Mouse (Mus musculus): ENCODE data around the gene Gm10197. TPM values are rescaled to one million over a fixed set of nuclear protein-coding genes. Genes with fewer than 3 reads are reported as not detected.

The Gm10197 gene
- polyA plus RNA-seq, 1 experiment, result not detected

DNA sequence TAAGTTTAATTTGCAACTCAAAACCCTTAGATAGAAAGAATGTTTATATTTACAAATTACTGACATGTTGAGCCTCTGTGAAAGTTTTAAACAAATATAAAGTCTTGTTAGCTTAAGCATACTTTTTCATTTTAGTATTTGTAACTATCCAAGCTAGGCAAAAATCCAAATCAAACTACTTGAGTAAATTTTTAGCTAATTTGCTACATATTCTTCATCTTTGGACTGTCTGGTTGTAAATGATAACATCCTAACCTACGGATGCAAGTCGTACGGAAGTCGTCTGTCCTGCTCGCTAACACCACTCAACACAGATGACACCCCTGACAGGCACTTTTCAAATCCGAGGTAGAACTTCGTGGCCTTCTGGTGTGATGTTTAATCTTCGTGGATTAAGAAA, 6.1 kb upstream of the Gm10197 start:
- H3K4me3 ChIP-seq (ENCODE audit: insufficient read depth, low read length), result no peak overlapping the region
- H3K4me1 ChIP-seq (ENCODE audit: control insufficient read depth, insufficient read depth, low read length), result no peaks in the 10 kb centered on the region; the same call in 1 of the 2 replicates
- no peak overlapping the region for H3K27ac ChIP-seq (ENCODE audit: insufficient read depth, low read length)
- TF ChIP-seq CTCF (IDR thresholded peaks at IDR 0.05; ENCODE audit: borderline replicate concordance, insufficient read depth, low read length), result no peak
- no peak for TF ChIP-seq POLR2A (IDR thresholded peaks at IDR 0.05; ENCODE audit: low read depth, low read length)

DNA sequence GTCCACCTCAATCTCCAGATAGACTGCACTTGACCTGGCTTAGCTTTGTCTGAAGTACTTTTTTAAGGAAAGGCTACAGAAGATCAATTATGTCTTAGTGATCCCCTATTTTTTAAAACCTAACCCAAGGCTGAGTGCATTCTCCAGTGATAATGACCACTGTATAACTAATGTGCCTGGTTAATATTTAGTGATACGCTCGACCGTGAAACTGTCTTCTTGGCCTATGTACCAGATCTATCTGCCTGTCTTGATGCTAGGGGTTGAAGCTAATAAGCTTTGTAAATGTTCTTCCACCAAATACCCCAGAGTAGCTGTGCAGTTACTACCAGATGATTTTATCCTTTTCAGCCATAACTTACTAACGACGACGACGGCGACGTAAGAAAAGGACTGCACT, 4.2 kb upstream of the Gm10197 start:
- no peak overlapping the region for H3K4me3 ChIP-seq (ENCODE audit: insufficient read depth, low read length)

GRCm38 (mm10) chr19:53375299-53375698, 3.7 kb upstream of the Gm10197 start:
- H3K4me3 ChIP-seq (ENCODE audit: insufficient read depth, low read length), result no peak overlapping the region
- H3K4me1 ChIP-seq (ENCODE audit: control insufficient read depth, insufficient read depth, low read length), result no peaks in the 10 kb centered on the region; the same call in 1 of the 2 replicates
- TF ChIP-seq CTCF (IDR thresholded peaks at IDR 0.05; ENCODE audit: borderline replicate concordance, insufficient read depth, low read length) (no peak), POLR2A (IDR thresholded peaks at IDR 0.05; ENCODE audit: low read depth, low read length) (no peak)
- no peak overlapping the region for H3K27ac ChIP-seq (ENCODE audit: insufficient read depth, low read length)

More for the DNA sequence above, 4.2 kb upstream of the Gm10197 start:
- Histone ChIP-seq H3K27ac (ENCODE audit: insufficient read depth, low read length) (no peak overlapping the region), H3K4me1 (ENCODE audit: control insufficient read depth, insufficient read depth, low read length) (no peaks in the 10 kb centered on the region; the same call in 1 of the 2 replicates)
- TF ChIP-seq CTCF (IDR thresholded peaks at IDR 0.05; ENCODE audit: borderline replicate concordance, insufficient read depth, low read length) (no peak), POLR2A (IDR thresholded peaks at IDR 0.05; ENCODE audit: low read depth, low read length) (no peak)

- no peak overlapping the region for H3K27ac ChIP-seq (ENCODE audit: insufficient read depth, low read length)
- TF ChIP-seq CTCF (IDR thresholded peaks at IDR 0.05; ENCODE audit: borderline replicate concordance, insufficient read depth, low read length) (no peak), POLR2A (IDR thresholded peaks at IDR 0.05; ENCODE audit: low read depth, low read length) (no peak)
- no peak overlapping the region for H3K4me3 ChIP-seq (ENCODE audit: insufficient read depth, low read length)
- no peaks in the 10 kb centered on the region; the same call in 1 of the 2 replicates for H3K4me1 ChIP-seq (ENCODE audit: control insufficient read depth, insufficient read depth, low read length)
These were observed 2.0 kb upstream of the Gm10197 start for GRCm38 (mm10) chr19:53373570-53373969.

DNA sequence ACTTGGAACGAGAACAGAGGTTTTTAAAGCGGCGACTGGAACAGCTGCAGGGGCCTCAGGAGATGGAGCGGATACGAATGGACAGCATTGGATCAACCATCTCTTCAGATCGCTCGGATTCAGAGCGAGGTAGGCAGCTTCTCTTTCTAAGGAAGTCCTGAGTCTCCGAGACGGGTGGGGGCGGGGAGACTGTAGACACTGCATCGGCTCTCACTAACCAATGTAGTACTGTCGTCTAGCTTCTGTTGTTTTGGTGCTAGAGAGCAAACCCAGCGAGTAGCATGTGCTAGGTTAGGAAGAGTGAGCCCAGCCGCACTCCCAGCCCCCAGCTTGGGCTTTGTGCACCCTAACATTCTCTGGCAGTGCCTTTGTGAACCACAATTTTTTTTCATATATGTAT, 1.3 kb downstream of the Gm10197 start:
- H3K27ac ChIP-seq (ENCODE audit: insufficient read depth, low read length), result no peak overlapping the region
- H3K4me3 ChIP-seq (ENCODE audit: insufficient read depth, low read length), result no peak overlapping the region
- TF ChIP-seq CTCF (IDR thresholded peaks at IDR 0.05; ENCODE audit: borderline replicate concordance, insufficient read depth, low read length), result no peak
- TF ChIP-seq POLR2A (IDR thresholded peaks at IDR 0.05; ENCODE audit: low read depth, low read length), result no peak
- H3K4me1 ChIP-seq (ENCODE audit: control insufficient read depth, insufficient read depth, low read length), result no peaks in the 10 kb centered on the region; the same call in 1 of the 2 replicates

- Histone ChIP-seq H3K4me3 (ENCODE audit: insufficient read depth, low read length) (no peak overlapping the region), H3K27ac (ENCODE audit: insufficient read depth, low read length) (no peak overlapping the region), H3K4me1 (ENCODE audit: control insufficient read depth, insufficient read depth, low read length) (0 out of 2 replicates have a peak, but pooled peaks cover under 1% of the 10 kb centered on the region)
- TF ChIP-seq POLR2A (IDR thresholded peaks at IDR 0.05; ENCODE audit: low read depth, low read length) (no peak), CTCF (IDR thresholded peaks at IDR 0.05; ENCODE audit: borderline replicate concordance, insufficient read depth, low read length) (peak; percentile 81)
These were observed 2.0 kb downstream of the Gm10197 start for GRCm38 (mm10) chr19:53369469-53370043.

GRCm38 (mm10) chr19:53366881-53367280, 4.7 kb downstream of the Gm10197 start:
- H3K4me1 ChIP-seq (ENCODE audit: control insufficient read depth, insufficient read depth, low read length), result 0 out of 2 replicates have a peak, but pooled peaks cover 2% of the 10 kb centered on the region
- H3K4me3 ChIP-seq (ENCODE audit: insufficient read depth, low read length), result no peak overlapping the region
- TF ChIP-seq POLR2A (IDR thresholded peaks at IDR 0.05; ENCODE audit: low read depth, low read length) (no peak), CTCF (IDR thresholded peaks at IDR 0.05; ENCODE audit: borderline replicate concordance, insufficient read depth, low read length) (no peak)
- no peak overlapping the region for H3K27ac ChIP-seq (ENCODE audit: insufficient read depth, low read length)

GRCm38 (mm10) chr19:53366057-53366775, 5.3 kb downstream of the Gm10197 start:
- 0 out of 2 replicates have a peak, but pooled peaks cover 2% of the 10 kb centered on the region for H3K4me1 ChIP-seq (ENCODE audit: control insufficient read depth, insufficient read depth, low read length)
- H3K4me3 ChIP-seq (ENCODE audit: insufficient read depth, low read length), result no peak overlapping the region
- H3K27ac ChIP-seq (ENCODE audit: insufficient read depth, low read length), result no peak overlapping the region
- TF ChIP-seq CTCF (IDR thresholded peaks at IDR 0.05; ENCODE audit: borderline replicate concordance, insufficient read depth, low read length), result no peak
- TF ChIP-seq POLR2A (IDR thresholded peaks at IDR 0.05; ENCODE audit: low read depth, low read length), result no peak

- TF ChIP-seq CTCF (IDR thresholded peaks at IDR 0.05; ENCODE audit: borderline replicate concordance, insufficient read depth, low read length) (no peak), POLR2A (IDR thresholded peaks at IDR 0.05; ENCODE audit: low read depth, low read length) (no peak)
- H3K4me1 ChIP-seq (ENCODE audit: control insufficient read depth, insufficient read depth, low read length), result 0 out of 2 replicates have a peak, but pooled peaks cover 2% of the 10 kb centered on the region
- H3K4me3 ChIP-seq (ENCODE audit: insufficient read depth, low read length), result no peak overlapping the region
- no peak overlapping the region for H3K27ac ChIP-seq (ENCODE audit: insufficient read depth, low read length)
These were observed 6.6 kb downstream of the Gm10197 start for GRCm38 (mm10) chr19:53364963-53365362.

DNA sequence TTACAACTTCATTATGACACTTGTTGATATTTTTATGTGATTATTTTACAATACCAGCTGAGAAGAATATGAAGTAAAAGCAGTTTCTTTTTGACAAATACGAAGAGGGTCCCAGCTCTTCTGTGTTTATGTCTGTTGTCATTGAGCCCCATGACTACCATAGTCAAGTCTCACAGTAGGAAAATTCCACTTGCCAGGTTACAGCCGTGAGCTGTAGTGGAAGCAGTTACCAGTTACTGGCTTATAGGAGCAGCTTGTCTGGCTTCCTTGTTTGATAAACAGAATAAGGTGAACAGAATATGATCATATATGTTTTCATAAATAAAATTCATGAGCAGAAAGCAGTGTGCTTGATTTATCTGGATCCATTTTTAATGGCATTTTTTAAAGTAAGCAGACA, 7.0 kb downstream of the Gm10197 start:
- Histone ChIP-seq H3K27ac (ENCODE audit: insufficient read depth, low read length) (no peak overlapping the region), H3K4me1 (ENCODE audit: control insufficient read depth, insufficient read depth, low read length) (0 out of 2 replicates have a peak, but pooled peaks cover 2% of the 10 kb centered on the region), H3K4me3 (ENCODE audit: insufficient read depth, low read length) (no peak overlapping the region)
- TF ChIP-seq POLR2A (IDR thresholded peaks at IDR 0.05; ENCODE audit: low read depth, low read length) (no peak), CTCF (IDR thresholded peaks at IDR 0.05; ENCODE audit: borderline replicate concordance, insufficient read depth, low read length) (no peak)
